Mouse (Mus musculus) olfactory bulb, adult 2 months (tissue): Measurements from ENCODE around the gene Fam131c.

Experiments used
- CTCF ChIP-seq: fragments of 200-500 bp; IDR thresholded peaks from 2 replicates; pipeline ENCODE4 v1.5.1; 2012; ENCODE audit warnings: low read depth, mild to moderate bottlenecking, low read length, moderate library complexity; ENCODE audit not compliant: insufficient read depth
- POLR2A ChIP-seq: fragments of 200-500 bp; IDR thresholded peaks from 2 replicates; pipeline ENCODE4 v1.6.1; 2012; ENCODE audit warnings: mild to moderate bottlenecking, low read depth, low read length, moderate library complexity; ENCODE audit not compliant: insufficient read depth

GRCm38 (mm10) chr4:141394751-141395150 lies 26.7 kb downstream of the Fam131c start:
- TF ChIP-seq CTCF, result no peak
- TF ChIP-seq POLR2A, result no peak
